Mouse (Mus musculus) gastrocnemius, postnatal 36 days (tissue): Measurements from ENCODE around the gene Mprip. TPM values are rescaled to one million over a fixed set of nuclear protein-coding genes. Genes with fewer than 3 reads are reported as not detected.
A peak's percentile ranks its signal among the peaks of the same experiment; 100 is the strongest.

Source experiments
- DNase-seq, 2 experiments: peaks; one replicate each; pipeline ENCODE4 v3.0.0; 2022
- intact Hi-C: fragments of 180-260 bp; cut with DNase I; formaldehyde crosslinking; loops from one replicate; pipeline ENCODE4 v1.15.1; 2025
- total RNA-seq, 2 experiments: library from RNA; stranded (reverse); gene quantifications; 2 replicates each; pipeline ENCODE4 v1.2.3; 2021

Gene Mprip
- total RNA-seq, 2 experiments from 2014 or later: 65.7 to 76.2 TPM

GRCm38 (mm10) chr11:59749050-59749449 is 87.9 kb downstream of the Mprip start:
- intact Hi-C loops: loop anchor here (10.0 kb wide), 2 partner anchors 224 to 464 kb away; partner anchors contain the start of gene Zkscan17
- DNase-seq: no peak

GRCm38 (mm10) chr11:59754504-59754903 is 93.4 kb downstream of the Mprip start:
- no peak for DNase-seq
- intact Hi-C loops: no loop called here

- DNase-seq: no peak
- intact Hi-C loops: no loop called here
Measured at GRCm38 (mm10) chr11:59756351-59756750, 95.2 kb downstream of the Mprip start.

- intact Hi-C loops: no loop called here
- no peak for DNase-seq
Measured at GRCm38 (mm10) chr11:59758191-59758985, 97.3 kb downstream of the Mprip start.

- intact Hi-C loops: no loop called here
- peak in 1 of 2 experiments; percentile 43 for DNase-seq
Measured at GRCm38 (mm10) chr11:59759178-59759577, 98.1 kb downstream of the Mprip start.

DNA sequence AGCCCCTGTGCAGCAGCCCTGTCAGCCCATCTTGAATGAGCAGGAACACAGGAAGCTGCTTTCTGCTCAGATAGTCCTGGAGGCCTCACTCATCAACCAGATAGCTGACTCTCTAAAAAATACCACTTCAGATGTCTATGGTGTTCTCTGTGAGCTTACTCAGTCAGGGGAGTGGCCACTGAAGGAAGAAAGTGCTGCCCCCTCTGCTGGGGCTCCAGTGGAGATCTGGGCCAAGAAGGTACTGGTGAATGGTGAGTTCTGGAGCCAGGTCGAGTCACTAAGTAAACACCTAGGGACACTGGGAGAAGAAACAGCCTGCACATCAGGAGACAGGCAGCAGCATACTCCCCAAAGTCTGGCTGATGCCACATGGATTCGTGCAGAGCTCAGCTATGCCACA is 98.5 kb downstream of the Mprip start:
- no peak for DNase-seq
- intact Hi-C loops: no loop called here

GRCm38 (mm10) chr11:59760796-59761195 is 99.7 kb downstream of the Mprip start:
- intact Hi-C loops: no loop called here
- no peak for DNase-seq

GRCm38 (mm10) chr11:59769307-59769706 is 108.2 kb downstream of the Mprip start:
- intact Hi-C loops: no loop called here
- no peak for DNase-seq

DNA sequence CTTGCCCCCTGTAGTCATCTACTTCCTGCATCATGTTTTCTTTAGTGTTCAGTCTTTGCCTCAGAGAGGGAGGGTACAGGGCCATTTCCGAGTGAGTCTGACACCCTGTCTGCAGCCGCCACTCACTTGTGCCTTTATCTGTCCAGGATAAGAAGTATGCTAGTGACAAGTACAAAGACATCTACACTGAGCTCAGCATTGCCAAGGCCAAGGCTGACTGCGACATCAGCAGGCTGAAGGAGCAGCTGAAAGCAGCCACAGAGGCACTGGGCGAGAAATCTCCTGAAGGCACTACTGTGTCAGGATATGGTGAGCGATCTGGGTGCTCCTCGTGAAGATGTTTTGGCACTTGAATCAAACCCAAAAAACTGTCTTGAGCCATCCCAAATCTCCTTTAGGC is 108.6 kb downstream of the Mprip start:
- DNase-seq: no peak
- intact Hi-C loops: no loop called here

DNA sequence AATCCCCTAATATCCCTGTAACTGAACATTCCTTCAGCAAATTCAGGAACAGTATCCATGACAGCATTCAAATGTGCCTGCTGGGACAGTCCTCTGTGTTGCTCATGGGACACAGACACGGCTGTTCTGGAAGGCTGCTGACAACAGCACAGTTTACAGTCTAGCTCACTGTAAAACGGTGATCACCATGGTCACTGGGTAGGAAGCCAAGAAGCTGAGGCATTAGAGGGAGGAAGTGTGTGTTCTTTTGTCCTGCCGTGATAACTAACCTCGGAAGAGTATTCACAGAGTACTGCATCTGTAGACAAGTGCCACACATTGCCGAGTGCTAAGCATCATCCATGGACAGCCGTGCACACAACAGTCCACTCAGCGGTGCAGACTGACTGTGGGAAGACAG is 109.6 kb downstream of the Mprip start:
- DNase-seq: no peak
- intact Hi-C loops: no loop called here

GRCm38 (mm10) chr11:59772291-59772690 is 111.2 kb downstream of the Mprip start:
- intact Hi-C loops: no loop called here
- no peak for DNase-seq

DNA sequence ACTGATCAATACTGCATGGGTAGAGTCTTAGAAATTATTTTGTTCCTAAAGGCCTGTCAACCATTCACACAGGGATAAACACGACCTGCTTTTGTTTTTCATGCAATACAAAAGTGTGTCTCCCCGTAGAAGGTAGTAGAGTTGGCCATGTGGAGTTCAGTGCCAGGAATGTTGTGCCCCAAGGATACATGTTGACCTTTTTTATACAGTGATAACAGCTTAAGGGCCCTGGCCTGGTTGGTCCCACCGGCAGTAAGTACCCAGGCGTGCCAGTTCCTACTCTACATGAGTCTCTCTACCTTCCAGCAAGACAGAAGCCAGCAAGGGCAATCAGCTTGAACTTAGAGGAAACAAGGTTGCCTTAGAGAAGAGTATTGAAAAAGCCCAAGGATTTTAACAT is 111.8 kb downstream of the Mprip start:
- no peak for DNase-seq
- intact Hi-C loops: no loop called here

DNA sequence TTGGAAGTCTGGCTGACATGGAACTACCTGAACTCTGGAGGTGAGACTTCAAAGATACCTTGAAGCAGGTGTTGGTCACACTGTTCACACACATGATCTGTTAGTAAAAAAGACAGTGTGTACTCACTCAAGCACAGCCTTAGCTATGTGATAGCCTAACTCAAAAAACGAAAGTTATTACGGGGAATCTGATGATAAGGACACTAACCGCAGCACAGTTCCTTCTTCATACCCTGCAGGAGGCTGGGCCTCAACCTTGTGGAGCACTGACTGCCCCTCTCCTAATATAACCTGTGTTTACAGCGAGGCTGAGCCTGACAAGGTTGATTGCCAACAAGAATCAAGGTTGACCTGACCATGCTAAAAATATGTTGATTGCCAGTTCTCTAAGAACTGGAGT is 113.4 kb downstream of the Mprip start:
- DNase-seq: no peak
- intact Hi-C loops: no loop called here

DNA sequence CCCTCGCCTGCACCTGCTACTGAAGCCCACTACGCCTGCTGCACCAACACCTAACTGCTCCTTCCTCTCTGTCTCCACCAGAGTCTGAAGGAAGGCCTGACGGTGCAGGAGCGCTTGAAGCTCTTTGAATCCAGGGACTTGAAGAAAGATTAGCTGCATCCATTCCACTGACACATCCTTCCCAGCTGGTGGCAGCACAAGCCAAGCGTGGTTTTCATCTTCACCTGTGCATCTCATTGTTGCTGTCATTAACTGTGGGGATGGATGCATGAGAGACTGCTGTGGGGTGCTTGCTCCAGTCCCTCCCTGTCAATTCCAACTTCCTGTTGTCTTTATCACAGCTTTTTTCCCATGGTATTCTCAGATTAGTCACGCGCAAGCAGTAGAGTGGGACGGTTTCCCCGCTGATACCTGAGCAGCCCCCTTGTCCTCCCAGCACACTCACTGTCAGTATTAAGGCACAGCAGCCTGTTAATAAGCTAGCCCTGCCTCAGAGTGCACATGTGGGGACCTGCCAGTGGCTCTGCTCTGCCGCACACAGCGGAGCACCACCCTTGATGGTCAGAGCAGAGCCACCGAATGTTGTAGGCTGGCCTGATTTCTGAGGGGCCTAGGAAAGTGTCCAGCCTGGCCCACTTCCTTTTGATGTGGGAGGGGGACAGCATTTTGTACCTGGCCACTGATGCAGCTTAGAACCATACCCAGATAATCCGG is 114.5 kb downstream of the Mprip start:
- DNase-seq: no peak
- intact Hi-C loops: no loop called here

- DNase-seq: no peak
- intact Hi-C loops: no loop called here
Measured at GRCm38 (mm10) chr11:59777259-59777658, 116.2 kb downstream of the Mprip start.

DNA sequence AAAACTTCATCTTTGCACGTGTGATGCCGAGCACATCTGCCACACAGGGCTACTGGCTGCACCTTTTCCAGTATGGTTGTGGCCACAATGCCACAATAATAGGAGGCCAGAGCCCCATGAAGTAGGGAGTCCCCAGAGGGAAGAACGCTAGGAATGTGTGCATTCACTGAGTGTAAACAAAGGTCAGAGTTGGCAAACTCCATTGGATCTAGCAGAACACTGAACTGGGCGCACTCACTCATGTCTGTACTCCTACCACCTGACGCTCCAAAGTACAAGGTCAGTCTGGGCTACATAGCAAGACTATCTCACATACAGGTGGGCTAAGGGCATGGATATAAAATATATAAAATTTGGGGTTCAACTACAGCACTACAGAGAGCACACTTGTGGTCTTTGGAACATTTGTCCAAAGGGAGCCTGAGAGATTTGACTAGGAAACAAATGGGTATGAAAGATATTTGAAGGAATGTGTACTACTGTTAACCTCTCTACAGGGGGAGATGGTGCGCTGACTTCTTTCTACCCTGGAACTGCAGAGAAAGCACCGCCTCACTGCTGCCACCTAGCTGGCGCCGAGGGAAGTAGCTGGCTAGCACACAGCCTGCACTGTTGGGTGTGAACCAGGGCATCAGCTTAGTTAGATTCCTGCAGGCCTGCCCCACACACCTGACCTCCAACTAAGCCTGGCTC is 117.2 kb downstream of the Mprip start:
- peak; percentile 61 to 72 for DNase-seq
- intact Hi-C loops: no loop called here

GRCm38 (mm10) chr11:59778874-59779223 is 117.7 kb downstream of the Mprip start:
- DNase-seq: no peak
- intact Hi-C loops: no loop called here

GRCm38 (mm10) chr11:59779406-59779805 is 118.3 kb downstream of the Mprip start:
- intact Hi-C loops: no loop called here
- DNase-seq: no peak

GRCm38 (mm10) chr11:59780241-59780640 is 119.1 kb downstream of the Mprip start:
- intact Hi-C loops: no loop called here
- no peak for DNase-seq

DNA sequence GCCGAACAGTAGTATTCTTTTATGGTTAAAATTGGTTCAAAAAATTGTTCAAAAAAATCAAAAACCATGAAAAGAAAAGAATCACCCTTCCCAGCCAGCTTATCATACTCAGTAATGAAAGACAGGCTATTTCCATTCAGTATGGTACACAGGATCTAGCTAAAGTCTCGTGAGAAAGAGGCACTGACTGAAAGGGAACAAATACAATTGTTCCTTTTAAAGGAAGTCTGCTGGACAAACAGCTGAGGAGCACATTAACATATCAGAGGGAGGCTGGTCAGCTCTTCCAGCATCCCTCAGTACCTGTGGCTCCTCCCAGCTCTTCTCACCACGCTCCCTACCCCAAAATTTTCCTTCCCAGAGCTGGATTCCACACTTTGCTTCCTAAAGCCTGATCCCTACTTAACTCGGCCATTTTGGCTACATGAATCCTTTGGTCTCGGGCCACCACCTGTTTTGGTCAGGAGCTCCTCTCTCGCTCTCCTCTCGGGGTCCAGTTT is 121.0 kb downstream of the Mprip start:
- DNase-seq: no peak

DNA sequence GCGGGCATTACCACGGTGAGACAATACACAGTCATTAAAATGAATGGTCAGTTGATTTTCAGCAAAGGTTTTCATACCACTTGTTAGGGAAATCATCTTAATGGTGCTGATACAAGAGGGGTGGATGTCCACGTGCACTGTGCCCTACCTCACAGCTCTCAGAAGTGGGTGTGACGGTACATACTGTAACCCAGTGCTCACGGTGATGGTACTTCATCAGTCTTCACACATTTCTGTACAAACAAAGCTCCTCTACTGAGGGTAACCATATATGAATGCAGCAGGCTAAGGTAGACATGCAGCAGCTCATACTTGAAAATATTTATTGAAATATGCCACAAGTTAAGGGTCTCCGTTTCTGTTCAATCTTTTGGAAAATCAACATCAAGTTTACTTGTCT is 122.5 kb downstream of the Mprip start:
- intact Hi-C loops: no loop called here
- no peak for DNase-seq

More for the DNA sequence above, 121.0 kb downstream of the Mprip start:
- intact Hi-C loops: no loop called here
